ENCODE assay signal across 29 mouse cellular contexts in the genomic region with DNA sequence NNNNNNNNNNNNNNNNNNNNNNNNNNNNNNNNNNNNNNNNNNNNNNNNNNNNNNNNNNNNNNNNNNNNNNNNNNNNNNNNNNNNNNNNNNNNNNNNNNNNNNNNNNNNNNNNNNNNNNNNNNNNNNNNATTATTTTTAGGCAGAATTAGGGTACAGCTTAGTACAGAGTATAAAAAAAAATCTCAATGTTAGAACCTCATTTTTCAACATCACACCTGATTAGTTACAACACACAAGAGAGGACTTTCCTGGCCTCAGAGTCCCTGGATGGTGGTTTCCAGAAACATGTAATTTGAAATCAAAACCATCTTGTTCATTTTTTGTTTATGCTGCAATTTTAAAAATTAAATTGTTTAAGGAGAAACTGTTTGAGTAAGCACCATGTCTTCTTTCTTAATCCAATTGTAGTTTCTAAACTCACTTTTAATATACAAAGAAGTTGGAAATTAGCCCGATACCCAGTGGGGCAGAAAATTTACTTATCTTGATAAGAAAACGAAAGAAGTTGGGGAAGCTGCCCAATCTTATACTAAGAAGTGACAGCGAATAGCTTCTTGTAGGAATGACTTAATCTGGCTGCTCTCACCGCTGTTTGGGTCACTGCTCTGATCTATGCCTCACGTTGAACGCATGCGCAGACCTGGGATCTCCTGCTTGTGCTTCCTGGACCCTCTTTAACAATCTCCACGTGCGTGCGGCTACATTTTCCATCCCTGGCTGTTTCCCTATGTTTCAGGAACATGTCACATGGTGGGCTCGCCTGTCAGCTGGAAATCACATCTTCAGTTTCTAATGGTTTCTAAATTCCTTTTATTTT. TPM values are rescaled to one million over a fixed set of nuclear protein-coding genes. Genes with fewer than 3 reads are reported as not detected.
DNase-seq lines count a peak whose midpoint lies in the region; ATAC-seq and TF ChIP-seq lines count a peak whose summit lies in the region.
"Had no signal": no experiment of that assay in that cellular context is flagged by ENCODE, and none has a peak within 500 bp of the region (broad histone marks: within the 10 kb centered on the region; RNA-seq: fewer than 3 reads in every experiment).

No protein-coding gene starts in this region.

- WGBS in lung, embryonic 14.5 days = 41% methylated on average over 11 of the region's 11 CpGs

- DNase-seq in gastrocnemius, adult 2 months = peak; percentile 48
- DNase-seq in gastrocnemius, adult 18-20 months (ENCODE audit: low spot score) = no peak
- peak; percentile 70 for DNase-seq in lung, embryonic 14.5 days
- DNase-seq in lung, adult 18-20 months = no peak
- peak; percentile 12 for DNase-seq in testis, postnatal 14 days (ENCODE audit: low spot score)
- no peak for DNase-seq in testis, postnatal 10 days (ENCODE audit: low spot score)
- peak; percentile 10 for DNase-seq in skeletal muscle tissue, adult 2 months (ENCODE audit: low read depth, low spot score)
- no peak for DNase-seq in embryo, embryonic 11 days
- DNase-seq: kidney, adult 18-20 months; layer of hippocampus, adult 9-11 months; liver, postnatal 0 days had no signal

- no peaks in the 10 kb centered on the region for H3K36me3 ChIP-seq in lung, embryonic 14.5 days (ENCODE audit: insufficient read depth)
- H3K36me3 ChIP-seq: embryonic facial prominence, embryonic 13.5 days; heart, embryonic 15.5 days; neural tube, embryonic 13.5 days; stomach, embryonic 15.5 days had no signal

- no peaks in the 10 kb centered on the region for H3K9me3 ChIP-seq in lung, embryonic 14.5 days (ENCODE audit: low read depth, low read length)
- H3K9me3 ChIP-seq: embryonic facial prominence, embryonic 13.5 days; heart, embryonic 15.5 days; neural tube, embryonic 13.5 days; stomach, embryonic 15.5 days had no signal

- intact Hi-C loops in gastrocnemius, adult 2 months (cut with DNase I) = loop anchor here (10.0 kb wide), 1 partner anchor 1263 kb away; no protein-coding TSS in a partner anchor

- H3K27ac ChIP-seq in gastrocnemius, adult 2 months = no peak overlapping the region
- no peak overlapping the region for H3K27ac ChIP-seq in lung, embryonic 14.5 days (ENCODE audit: low read depth)
- H3K27ac ChIP-seq: embryonic facial prominence, embryonic 13.5 days; heart, embryonic 15.5 days; hindbrain, embryonic 14.5 days; neural tube, embryonic 13.5 days; stomach, embryonic 15.5 days had no signal

- H3K4me3 ChIP-seq in gastrocnemius, adult 2 months = peak overlapping the region; percentile 41
- no peak overlapping the region for H3K4me3 ChIP-seq in lung, embryonic 14.5 days (ENCODE audit: low read depth, low read length)
- H3K4me3 ChIP-seq: embryonic facial prominence, embryonic 13.5 days; heart, embryonic 15.5 days; myocyte; neural tube, embryonic 13.5 days; stomach, embryonic 15.5 days had no signal

- peak; percentile 75; the same call in 1 of the 2 replicates for ATAC-seq in lung, embryonic 14.5 days (ENCODE audit: insufficient read depth)
- ATAC-seq: CD4-positive, CD25-positive, alpha-beta regulatory T cell, adult 4 months; forebrain, embryonic 14.5 days; inflammation-experienced regulatory T-cells, adult 6 months; liver, postnatal 0 days; midbrain, embryonic 16.5 days; Patski had no signal

- H3K27me3 ChIP-seq in lung, embryonic 14.5 days (ENCODE audit: insufficient read depth, low read length) = no peaks in the 10 kb centered on the region
- H3K27me3 ChIP-seq: embryonic facial prominence, embryonic 13.5 days; heart, embryonic 15.5 days; neural tube, embryonic 13.5 days; Patski; stomach, embryonic 15.5 days had no signal

- no peak overlapping the region for H3K9ac ChIP-seq in lung, embryonic 14.5 days
- H3K9ac ChIP-seq: embryonic facial prominence, embryonic 13.5 days; heart, embryonic 15.5 days; hindbrain, embryonic 14.5 days; liver, postnatal 0 days; neural tube, embryonic 13.5 days; stomach, embryonic 15.5 days had no signal

- 0 out of 2 replicates have a peak overlapping the region, but pooled peaks have one; percentile 15 for H3K4me2 ChIP-seq in lung, embryonic 14.5 days
- H3K4me2 ChIP-seq: embryonic facial prominence, embryonic 13.5 days; heart, embryonic 15.5 days; hindbrain, embryonic 14.5 days; liver, embryonic 11.5 days; neural tube, embryonic 13.5 days; stomach, embryonic 15.5 days had no signal

- no peaks in the 10 kb centered on the region for H3K4me1 ChIP-seq in lung, embryonic 14.5 days (ENCODE audit: insufficient read depth)
- H3K4me1 ChIP-seq: embryonic facial prominence, embryonic 13.5 days; heart, embryonic 15.5 days; neural tube, embryonic 13.5 days; stomach, embryonic 15.5 days had no signal

- no peak for TF ChIP-seq CTCF in gastrocnemius, adult 2 months (IDR thresholded peaks at IDR 0.05)
- no peak for TF ChIP-seq CTCF in lung, embryonic 14.5 days (IDR thresholded peaks at IDR 0.05; ENCODE audit: low read depth)

RNA-seq across cellular contexts. Expression of a gene that starts 22.4 kb away (rescaled TPM):
- 1 to 10 TPM in 1 of 2 experiments, not detected in 1; 2.4 TPM for total RNA-seq in gastrocnemius, adult 2 months (2021)
- total RNA-seq in gastrocnemius, adult 18-20 months (2021) = under 1 TPM; 0.09 to 0.95 TPM
- 0.16 and 0.22 TPM in 2 replicates for polyA plus RNA-seq in lung, embryonic 14.5 days (2014; fragmentation: Nextera tagmentation; extraction: Ambion mirVana)
- total RNA-seq: adrenal gland, adult 18-20 months; gastrocnemius, postnatal 4 days; left cerebral cortex, postnatal 4 days; megakaryocyte-erythroid progenitor cell, adult 5-6 weeks had no signal
- polyA plus RNA-seq: CD4-positive, CD25-positive, alpha-beta regulatory T cell, adult 4 months; forebrain, embryonic 14.5 days; frontal cortex, adult 2 months; hindbrain, embryonic 14.5 days; inflammation-experienced regulatory T-cells, adult 6 months; liver, embryonic 11.5 days; midbrain, embryonic 16.5 days; myocyte; neural tube, embryonic 13.5 days; Patski; thymus, adult 2 months had no signal

RNA-seq across cellular contexts. Expression of a gene that starts 52.5 kb away (rescaled TPM):
- 100 to 1,000 TPM; 189 to 260 TPM for total RNA-seq in gastrocnemius, adult 2 months (2021)
- 100 to 1,000 TPM; 177 to 207 TPM for total RNA-seq in gastrocnemius, adult 18-20 months (2021)
- 67.4 and 71.5 TPM in 2 replicates for polyA plus RNA-seq in lung, embryonic 14.5 days (2014; fragmentation: Nextera tagmentation; extraction: Ambion mirVana)

Comparison
In these comparisons a context has a peak if more than half of its experiments do, and no peak if none do; other contexts are left out.
1. DNase-seq: peak in gastrocnemius, adult 2 months (single experiment), lung, embryonic 14.5 days (single experiment), testis, postnatal 14 days (single experiment) and skeletal muscle tissue, adult 2 months (single experiment); none in gastrocnemius, adult 18-20 months (single experiment), lung, adult 18-20 months (0 of 2), testis, postnatal 10 days (single experiment) and embryo, embryonic 11 days (single experiment).